9 mouse cellular contexts compared by ENCODE assay signal in the genomic region with DNA sequence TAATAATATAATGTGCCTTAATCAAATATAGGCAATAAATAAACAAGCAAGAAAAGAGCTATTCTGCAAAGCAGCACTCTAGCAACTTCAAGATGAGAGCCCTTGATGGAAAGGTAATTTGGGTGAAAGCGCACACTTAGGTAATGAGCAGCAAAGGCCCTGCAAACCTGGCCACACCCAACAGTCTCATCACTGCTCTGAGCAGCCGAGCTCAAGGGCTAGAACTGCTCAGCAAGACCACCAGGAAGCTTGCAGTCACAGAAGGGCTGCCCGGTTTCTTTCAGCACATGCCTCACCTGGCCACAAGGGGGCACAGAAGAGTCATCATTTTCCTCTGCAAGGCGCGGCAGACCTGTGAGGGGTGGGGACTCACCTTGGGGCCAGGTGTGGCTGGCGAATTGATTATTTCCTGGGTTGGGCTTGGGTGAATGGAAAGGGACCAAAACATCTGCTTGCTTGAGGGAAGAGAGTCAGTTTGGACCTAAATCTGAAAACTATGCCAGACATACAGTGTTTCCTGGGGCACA.
A peak's percentile ranks its signal among the peaks of the same experiment; 100 is the strongest.
DNase-seq lines count a peak whose midpoint lies in the region; ATAC-seq and TF ChIP-seq lines count a peak whose summit lies in the region.
"Had no signal": no experiment of that assay in that cellular context is flagged by ENCODE, and none has a peak within 500 bp of the region (broad histone marks: within the 10 kb centered on the region; RNA-seq: fewer than 3 reads in every experiment).

No protein-coding gene starts in this region.

- no peak overlapping the region for H3K4me3 ChIP-seq in heart, adult 2 months
- no peak overlapping the region for H3K4me3 ChIP-seq in heart, embryonic 10.5 days
- H3K4me3 ChIP-seq in embryonic facial prominence, embryonic 15.5 days (replicated peaks): no peak overlapping the region
- H3K4me3 ChIP-seq: myocyte had no signal

- TF ChIP-seq POLR2A in heart, adult 2 months (IDR thresholded peaks at IDR 0.05; ENCODE audit: insufficient read depth, low read depth, low read length): no peak

- ATAC-seq in embryonic facial prominence, embryonic 15.5 days (ENCODE audit: insufficient number of reproducible peaks, low FRiP score, low TSS enrichment, low read depth): no peak

- no peak overlapping the region for H3K9ac ChIP-seq in heart, adult 2 months (ENCODE audit: low read depth, low read length)
- no peak overlapping the region for H3K9ac ChIP-seq in embryonic facial prominence, embryonic 15.5 days

- 18% methylated on average over 6 of the region's 6 CpGs for WGBS in heart, adult 2 months
- WGBS in heart, embryonic 10.5 days: 12% methylated on average over 6 of the region's 6 CpGs
- WGBS in embryonic facial prominence, embryonic 15.5 days: 9% methylated on average over 6 of the region's 6 CpGs

- TF ChIP-seq CTCF in heart, adult 2 months (IDR thresholded peaks at IDR 0.05): peak; percentile 67

- H3K27ac ChIP-seq in heart, adult 2 months: no peak overlapping the region
- no peak overlapping the region for H3K27ac ChIP-seq in heart, embryonic 10.5 days
- H3K27ac ChIP-seq in embryonic facial prominence, embryonic 15.5 days (replicated peaks): no peak overlapping the region

- no peak for DNase-seq in heart, adult 2 months
- DNase-seq in heart, embryonic 10.5 days (ENCODE audit: low spot score): no peak
- peak; percentile 28 for DNase-seq in thymus, postnatal 0 days (ENCODE audit: low spot score)
- DNase-seq in thymus, postnatal 36 days: no peak
- DNase-seq in lung, postnatal 36 days: peak; percentile 7
- DNase-seq in adipocyte (ENCODE audit: low spot score): no peak
- no peak for DNase-seq in gastrocnemius, postnatal 36 days

- intact Hi-C loops in heart, adult 2 months (cut with DNase I): loop anchor here (10.0 kb wide), 2 partner anchors 284 to 316 kb away; no protein-coding TSS in a partner anchor
- intact Hi-C loops in gastrocnemius, postnatal 36 days (cut with DNase I): loop anchor here (5.0 to 10.0 kb wide), 2 partner anchors 256 to 287 kb away; partner anchors contain the start of gene Cbln1

- TF ChIP-seq EP300 in heart, adult 2 months (IDR thresholded peaks at IDR 0.05; ENCODE audit: insufficient read depth, low read depth, low read length): no peak

- no peaks in the 10 kb centered on the region for H3K27me3 ChIP-seq in heart, adult 2 months (ENCODE audit: control insufficient read depth, insufficient read depth, low read length)
- H3K27me3 ChIP-seq in heart, embryonic 10.5 days (ENCODE audit: insufficient read depth, poor library complexity, severe bottlenecking): peaks cover 27% of the 10 kb centered on the region
- H3K27me3 ChIP-seq in embryonic facial prominence, embryonic 15.5 days: 0 out of 2 replicates have a peak, but pooled peaks cover 9% of the 10 kb centered on the region

- no peaks in the 10 kb centered on the region for H3K36me3 ChIP-seq in heart, adult 2 months (ENCODE audit: control insufficient read depth, insufficient read depth, low read length)
- no peaks in the 10 kb centered on the region for H3K36me3 ChIP-seq in heart, embryonic 10.5 days
- no peaks in the 10 kb centered on the region for H3K36me3 ChIP-seq in embryonic facial prominence, embryonic 15.5 days

- H3K4me1 ChIP-seq in heart, adult 2 months (ENCODE audit: control insufficient read depth, insufficient read depth, low read length): no peaks in the 10 kb centered on the region
- H3K4me1 ChIP-seq in heart, embryonic 10.5 days: 0 out of 2 replicates have a peak, but pooled peaks cover 5% of the 10 kb centered on the region
- H3K4me1 ChIP-seq in embryonic facial prominence, embryonic 15.5 days: peaks cover 8% of the 10 kb centered on the region; the same call in 1 of the 2 replicates

- no peaks in the 10 kb centered on the region for H3K9me3 ChIP-seq in heart, embryonic 10.5 days
- no peaks in the 10 kb centered on the region for H3K9me3 ChIP-seq in embryonic facial prominence, embryonic 15.5 days (replicated peaks)

- 0 out of 2 replicates have a peak overlapping the region, but pooled peaks have one; percentile 2 for H3K4me2 ChIP-seq in embryonic facial prominence, embryonic 15.5 days (replicated peaks)

- no peaks in the 10 kb centered on the region for H3K79me2 ChIP-seq in heart, adult 2 months (replicated peaks; ENCODE audit: control insufficient read depth, insufficient read depth, low read length)

Comparison
In these comparisons a context has a peak if more than half of its experiments do, and no peak if none do; other contexts are left out.
1. DNase-seq: peak in thymus, postnatal 0 days (single experiment) and lung, postnatal 36 days (single experiment); none in heart, adult 2 months (0 of 2), heart, embryonic 10.5 days (single experiment), thymus, postnatal 36 days (0 of 2), adipocyte (single experiment) and gastrocnemius, postnatal 36 days (0 of 2).